Comparison of ENCODE assay signal across 10 mouse cellular contexts in the genomic region with DNA sequence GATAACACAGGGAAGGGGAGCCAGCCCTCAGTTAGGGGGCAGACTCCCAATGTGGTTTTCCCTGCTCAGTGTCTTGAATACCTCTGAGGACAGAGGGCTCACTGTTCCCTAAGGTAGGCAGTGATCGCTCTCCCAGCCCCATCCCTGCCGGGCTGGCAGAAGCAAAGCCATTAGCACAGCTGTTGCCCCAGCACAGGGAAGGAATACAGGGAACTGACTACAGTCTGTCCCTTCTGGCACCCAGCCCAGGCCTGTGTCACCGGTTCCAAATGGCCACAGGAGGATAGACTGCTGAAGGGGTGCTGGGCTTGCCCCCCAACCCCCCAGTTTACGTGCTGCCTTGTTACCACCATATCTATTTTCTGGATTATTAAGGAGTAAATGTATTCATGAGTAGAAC. TPM values are rescaled to one million over a fixed set of nuclear protein-coding genes. Genes with fewer than 3 reads are reported as not detected.
DNase-seq lines count a peak whose midpoint lies in the region; ATAC-seq and TF ChIP-seq lines count a peak whose summit lies in the region.
"Had no signal": no experiment of that assay in that cellular context is flagged by ENCODE, and none has a peak within 500 bp of the region (broad histone marks: within the 10 kb centered on the region; RNA-seq: fewer than 3 reads in every experiment).

No protein-coding gene starts in this region.

- H3K4me2 ChIP-seq in embryonic facial prominence, embryonic 15.5 days (replicated peaks), result no peak overlapping the region
- H3K4me2 ChIP-seq in liver, postnatal 0 days (ENCODE audit: low read depth, low read length), result no peak overlapping the region

- no peaks in the 10 kb centered on the region for H3K27me3 ChIP-seq in embryonic facial prominence, embryonic 15.5 days
- H3K27me3 ChIP-seq in liver, postnatal 0 days (ENCODE audit: insufficient read depth, low read length), result no peaks in the 10 kb centered on the region

- WGBS in embryonic facial prominence, embryonic 15.5 days, result 34% methylated on average over 4 of the region's 4 CpGs
- 68% methylated on average over 4 of the region's 4 CpGs for WGBS in liver, postnatal 0 days (ENCODE audit: insufficient replicate concordance)

- peak overlapping the region; percentile 59 for H3K27ac ChIP-seq in embryonic facial prominence, embryonic 15.5 days (replicated peaks)
- no peak overlapping the region for H3K27ac ChIP-seq in liver, postnatal 0 days (ENCODE audit: low read depth)

- no peaks in the 10 kb centered on the region for H3K9me3 ChIP-seq in embryonic facial prominence, embryonic 15.5 days (replicated peaks)
- no peaks in the 10 kb centered on the region for H3K9me3 ChIP-seq in liver, postnatal 0 days (ENCODE audit: low read length)
- H3K9me3 ChIP-seq: G1E had no signal

- peak; percentile 97 for DNase-seq in heart, adult 11 months
- DNase-seq in heart, postnatal 25 days (ENCODE audit: low spot score), result no peak
- peak; percentile 33 for DNase-seq in MN1 (ENCODE audit: low spot score)
- peak; percentile 74 to 77 for DNase-seq in heart, postnatal 14 days
- peak; percentile 71 for DNase-seq in liver, postnatal 0 days
- DNase-seq in testis, postnatal 10 days (ENCODE audit: low spot score), result peak; percentile 90
- no peak for DNase-seq in embryo, embryonic 9.5 days (ENCODE audit: extremely low spot score)

- intact Hi-C loops in heart, postnatal 25 days (cut with DNase I), result no loop called here
- intact Hi-C loops in heart, postnatal 14 days (cut with DNase I), result no loop called here

- H3K4me1 ChIP-seq in embryonic facial prominence, embryonic 15.5 days, result peaks cover 40% of the 10 kb centered on the region
- H3K4me1 ChIP-seq in liver, postnatal 0 days (ENCODE audit: insufficient read depth), result peaks cover 51% of the 10 kb centered on the region

- TF ChIP-seq EP300 in liver, postnatal 0 days (IDR thresholded peaks at IDR 0.05; ENCODE audit: low read depth), result no peak

- H3K36me3 ChIP-seq in embryonic facial prominence, embryonic 15.5 days, result no peaks in the 10 kb centered on the region
- peaks cover 17% of the 10 kb centered on the region for H3K36me3 ChIP-seq in liver, postnatal 0 days (replicated peaks; ENCODE audit: insufficient read depth, low read length)

- TF ChIP-seq CTCF in liver, postnatal 0 days (IDR thresholded peaks at IDR 0.05; ENCODE audit: low read depth), result no peak

- peak; percentile 34; the same call in 1 of the 2 replicates for ATAC-seq in embryonic facial prominence, embryonic 15.5 days (ENCODE audit: insufficient number of reproducible peaks, low FRiP score, low TSS enrichment, low read depth)
- no peak for ATAC-seq in liver, postnatal 0 days

- H3K9ac ChIP-seq in embryonic facial prominence, embryonic 15.5 days, result no peak overlapping the region
- H3K9ac ChIP-seq in liver, postnatal 0 days (replicated peaks), result no peak overlapping the region

- H3K4me3 ChIP-seq in embryonic facial prominence, embryonic 15.5 days (replicated peaks), result no peak overlapping the region
- no peak overlapping the region for H3K4me3 ChIP-seq in liver, postnatal 0 days (ENCODE audit: low read depth, low read length)

RNA-seq across cellular contexts. Expression of a gene that starts 7.2 kb away (rescaled TPM):
- 10 to 100 TPM; 16.4 to 21.6 TPM for total RNA-seq in heart, postnatal 25 days (2021)
- polyA plus RNA-seq in embryonic facial prominence, embryonic 15.5 days (2015; fragmentation: Nextera tagmentation; extraction: Ambion mirVana), result 81.7 and 83.2 TPM in 2 replicates
- total RNA-seq in heart, postnatal 14 days (2021), result 10 to 100 TPM; 22.1 to 22.6 TPM
- polyA plus RNA-seq in liver, postnatal 0 days (2015; fragmentation: Nextera tagmentation; extraction: Ambion mirVana), result 37.1 and 39.9 TPM in 2 replicates

RNA-seq across cellular contexts. Expression of a gene that starts 21.3 kb away (rescaled TPM):
- total RNA-seq in heart, postnatal 25 days (2021), result not detected
- not detected in 2 replicates for polyA plus RNA-seq in embryonic facial prominence, embryonic 15.5 days (2015; fragmentation: Nextera tagmentation; extraction: Ambion mirVana)
- not detected for total RNA-seq in heart, postnatal 14 days (2021)
- not detected in 2 replicates for polyA plus RNA-seq in liver, postnatal 0 days (2015; fragmentation: Nextera tagmentation; extraction: Ambion mirVana)
- total RNA-seq: G1E had no signal
- polyA plus RNA-seq: frontal cortex, adult 2 months; G1E had no signal

RNA-seq across cellular contexts. Expression of a gene that starts 41.5 kb away (rescaled TPM):
- not detected for total RNA-seq in heart, postnatal 25 days (2021)
- not detected in 2 replicates for polyA plus RNA-seq in embryonic facial prominence, embryonic 15.5 days (2015; fragmentation: Nextera tagmentation; extraction: Ambion mirVana)
- not detected for total RNA-seq in heart, postnatal 14 days (2021)
- polyA plus RNA-seq in liver, postnatal 0 days (2015; fragmentation: Nextera tagmentation; extraction: Ambion mirVana), result 0.61 and 28.3 TPM in 2 replicates
- total RNA-seq: G1E had no signal
- polyA plus RNA-seq: G1E had no signal

Comparison
In these comparisons a context has a peak if more than half of its experiments do, and no peak if none do; other contexts are left out.
1. DNase-seq: peak in heart, adult 11 months (single experiment), MN1 (single experiment), heart, postnatal 14 days (2 of 2), liver, postnatal 0 days (single experiment) and testis, postnatal 10 days (single experiment); none in heart, postnatal 25 days (single experiment) and embryo, embryonic 9.5 days (single experiment).